Mouse (Mus musculus) embryo, embryonic 9.5 days (tissue): ENCODE results near the gene Ccdc88c.
"Not testable (repeated sequence)": the region's sequence is repeated elsewhere in the genome, so short reads cannot be mapped to it uniquely, and the experiment has no call there.

Source experiments
- DNase-seq: peaks from one replicate; pipeline ENCODE4 v3.0.0-alpha.2; 2017; ENCODE audit errors: extremely low spot score

Gene Ccdc88c

GRCm38 (mm10) chr12:101017971-101018371 lies 10.9 kb downstream of the Ccdc88c start:
- DNase-seq: no peak

- no peak for DNase-seq
Observed at GRCm38 (mm10) chr12:101016412-101016928, 12.4 kb downstream of the Ccdc88c start.

DNA sequence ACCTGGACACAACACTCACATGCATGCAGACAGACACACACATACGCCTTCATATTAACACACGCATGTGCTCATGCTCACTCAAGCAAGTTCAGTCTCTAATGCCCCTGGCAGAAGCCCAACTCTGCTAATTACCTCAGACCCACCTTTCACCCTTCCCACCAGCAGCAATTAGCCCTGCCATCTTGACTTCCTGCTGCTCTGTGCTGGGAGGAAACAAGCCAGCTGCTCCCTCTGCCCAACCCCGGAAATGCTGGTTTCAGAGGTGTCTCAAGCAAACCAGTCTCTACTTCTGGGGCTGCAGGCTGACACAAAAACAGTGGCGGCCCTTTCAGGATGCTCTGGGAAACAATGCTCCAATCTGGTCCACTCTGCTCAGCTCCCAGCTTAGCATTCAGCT lies 12.9 kb downstream of the Ccdc88c start:
- DNase-seq: no peak

GRCm38 (mm10) chr12:101015165-101015560 lies 13.7 kb downstream of the Ccdc88c start:
- no peak for DNase-seq

DNA sequence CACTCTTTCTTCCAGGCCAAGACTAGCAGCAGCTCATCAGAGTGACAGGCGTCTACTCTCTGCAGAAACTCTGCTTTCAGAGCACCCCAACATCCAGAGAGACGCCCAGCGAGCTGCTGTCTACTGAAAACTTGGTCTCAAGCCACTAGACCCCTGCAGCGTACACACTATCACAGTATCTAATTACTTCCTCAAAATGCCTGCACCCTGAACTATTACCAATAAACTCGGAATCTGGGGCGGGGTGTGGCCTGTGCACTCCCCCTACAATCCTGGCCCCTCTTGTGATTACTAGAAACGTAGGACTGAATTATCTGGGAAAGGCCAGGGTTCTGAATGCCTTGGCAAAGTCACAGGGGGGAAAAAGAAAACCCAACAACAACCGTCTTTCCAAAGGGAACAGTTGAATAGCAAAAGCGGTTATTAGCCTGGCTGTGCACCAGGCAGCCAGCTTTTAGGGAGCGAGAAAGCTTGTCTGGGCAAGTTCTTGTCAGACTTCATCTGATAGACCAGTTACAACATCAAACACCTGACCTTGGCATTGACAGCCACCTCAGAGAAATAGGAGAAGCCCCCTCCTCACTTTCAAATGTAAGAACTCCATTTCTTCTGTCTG lies 14.2 kb downstream of the Ccdc88c start:
- DNase-seq: no peak

DNA sequence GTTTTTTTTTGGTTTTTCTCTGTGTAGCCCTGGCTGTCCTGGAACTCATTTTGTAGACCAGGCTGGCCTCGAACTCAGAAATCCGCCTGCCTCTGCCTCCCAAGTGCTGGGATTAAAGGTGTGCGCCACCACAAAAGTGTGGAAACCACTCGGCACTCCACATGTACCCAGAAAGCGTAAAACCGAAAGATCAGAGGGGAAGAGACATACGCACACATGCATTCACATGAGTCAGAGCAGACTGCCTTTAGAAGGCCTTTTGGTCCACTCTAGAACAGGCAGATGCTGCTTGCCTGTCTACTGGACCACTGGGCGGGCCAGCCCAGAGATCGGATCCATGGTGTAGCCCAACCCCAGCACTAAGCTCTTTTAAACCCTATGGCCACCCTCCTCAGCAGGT lies 15.2 kb downstream of the Ccdc88c start:
- DNase-seq: not testable (repeated sequence)

DNA sequence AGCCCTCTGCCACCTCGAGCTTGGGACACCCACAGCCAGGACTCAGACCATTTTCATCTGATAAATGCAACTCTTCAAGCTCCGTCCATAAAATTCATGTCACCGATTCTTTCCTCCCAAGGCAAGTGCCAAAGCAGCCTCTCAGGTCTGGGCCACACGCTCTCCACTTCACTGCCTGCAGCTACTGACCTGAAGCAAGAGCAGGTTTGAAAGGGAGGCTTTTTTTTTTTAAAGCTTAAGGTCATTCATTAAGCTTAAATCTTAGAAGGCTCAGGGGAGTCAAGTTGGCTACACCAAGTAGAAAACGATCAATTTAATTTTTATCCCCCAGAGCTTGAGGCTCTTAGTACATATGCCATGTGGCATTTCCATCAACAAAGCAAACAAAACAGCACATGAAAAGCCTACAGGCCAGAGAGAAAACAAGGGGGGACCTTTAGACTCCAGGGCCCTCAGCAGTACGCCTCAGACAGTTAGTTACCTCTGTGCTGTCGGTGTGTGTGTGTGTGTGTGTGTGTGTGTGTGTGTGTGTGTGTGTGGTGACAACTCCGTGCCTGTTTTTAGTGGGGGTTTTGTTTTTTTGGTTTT lies 15.7 kb downstream of the Ccdc88c start:
- DNase-seq: no peak

DNA sequence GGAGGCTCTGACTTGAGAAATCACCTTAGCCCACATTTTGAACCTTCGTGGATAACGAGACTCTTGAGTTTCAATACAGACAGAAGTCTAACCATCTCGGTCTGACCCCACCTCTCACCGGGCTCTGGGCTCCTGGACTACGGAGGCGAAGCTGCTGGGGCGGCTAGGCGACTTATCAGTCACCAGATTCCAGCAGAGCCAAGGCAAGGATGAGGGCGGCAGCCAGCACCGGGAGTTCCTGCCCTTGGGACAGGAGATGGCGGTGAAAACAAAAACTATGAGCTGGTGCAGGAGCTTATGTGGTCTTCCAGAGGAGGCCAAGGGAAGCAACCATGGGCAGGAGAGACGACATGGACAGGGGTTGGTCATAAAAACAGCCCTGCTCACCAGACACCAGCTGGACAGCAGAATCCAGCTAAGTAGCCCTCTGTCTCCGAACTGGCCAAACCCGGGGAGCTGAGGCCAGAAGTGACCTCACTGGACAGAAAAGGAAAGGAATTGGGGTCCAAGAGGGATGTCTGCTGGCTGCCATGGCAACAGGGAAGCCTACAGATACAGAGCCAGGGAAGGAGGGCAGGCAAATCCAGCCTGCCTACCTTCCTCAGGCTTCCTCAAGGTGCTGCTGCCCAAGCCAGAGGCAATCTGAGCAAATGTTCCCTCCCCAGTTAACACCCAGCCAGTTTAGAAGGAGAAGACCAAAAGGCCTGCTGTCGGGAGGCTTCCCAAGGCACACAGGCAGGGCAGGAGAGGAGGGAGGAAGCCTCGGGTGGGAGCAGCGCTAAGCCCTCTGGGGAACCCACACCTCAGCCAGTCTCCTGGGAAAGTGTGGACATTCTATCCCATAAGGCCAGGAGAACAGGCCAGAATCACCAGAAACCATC lies 16.4 kb downstream of the Ccdc88c start:
- no peak for DNase-seq

DNA sequence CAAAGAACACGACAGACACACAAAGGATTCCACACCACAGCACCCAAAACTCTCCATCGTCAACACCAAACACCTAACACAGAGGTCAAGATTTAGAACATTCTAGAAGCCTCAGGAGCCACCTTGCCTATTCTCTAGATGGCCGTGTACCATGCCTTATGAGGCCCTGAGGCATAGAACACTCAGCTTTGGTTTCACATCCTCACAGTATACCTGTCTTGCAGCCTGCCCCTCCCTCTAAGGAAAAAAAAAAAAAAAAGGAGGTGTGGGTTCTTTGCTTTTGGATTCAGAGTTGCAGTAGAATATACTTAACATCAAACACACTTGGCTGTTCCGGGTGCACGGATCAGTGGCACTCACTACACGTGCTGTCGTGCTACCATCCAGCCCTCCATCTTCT lies 17.8 kb downstream of the Ccdc88c start:
- no peak for DNase-seq

DNA sequence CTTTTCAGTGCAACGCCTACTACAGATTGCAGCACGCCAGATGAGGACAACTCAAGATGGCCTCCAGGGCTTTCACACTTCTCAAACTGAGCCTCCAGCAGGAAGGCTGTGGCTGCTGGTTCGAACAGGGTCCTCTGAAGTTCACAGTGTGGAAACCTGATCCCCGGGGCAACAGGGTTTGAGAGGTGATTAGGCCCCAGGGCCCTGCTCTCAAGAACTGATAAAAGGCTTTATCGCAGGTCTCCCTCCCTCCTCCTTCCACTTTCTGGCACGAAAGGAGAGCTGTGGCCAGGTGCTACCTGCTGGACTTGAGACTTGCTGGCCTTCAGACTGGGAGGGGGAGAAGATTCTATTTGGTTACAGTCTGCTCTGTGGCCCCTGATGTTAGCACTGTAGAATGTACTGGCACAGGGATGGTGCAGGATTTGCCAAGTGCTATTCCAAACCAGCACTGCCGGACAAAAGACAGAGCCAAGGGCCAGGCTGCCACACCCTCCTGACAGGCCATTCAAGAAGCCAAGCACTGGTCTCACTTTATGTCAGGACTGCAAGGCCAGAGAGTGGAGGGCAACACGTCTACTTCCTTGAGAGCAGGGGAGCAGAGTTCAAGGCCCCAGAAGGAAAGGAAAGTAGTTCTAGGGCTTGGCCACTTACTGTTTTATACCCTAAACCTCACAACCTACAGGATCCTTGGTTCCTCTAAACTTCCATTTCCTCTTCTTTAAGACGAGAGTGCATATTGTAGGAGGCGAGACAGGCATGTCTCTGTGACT lies 18.5 kb downstream of the Ccdc88c start:
- no peak for DNase-seq

DNA sequence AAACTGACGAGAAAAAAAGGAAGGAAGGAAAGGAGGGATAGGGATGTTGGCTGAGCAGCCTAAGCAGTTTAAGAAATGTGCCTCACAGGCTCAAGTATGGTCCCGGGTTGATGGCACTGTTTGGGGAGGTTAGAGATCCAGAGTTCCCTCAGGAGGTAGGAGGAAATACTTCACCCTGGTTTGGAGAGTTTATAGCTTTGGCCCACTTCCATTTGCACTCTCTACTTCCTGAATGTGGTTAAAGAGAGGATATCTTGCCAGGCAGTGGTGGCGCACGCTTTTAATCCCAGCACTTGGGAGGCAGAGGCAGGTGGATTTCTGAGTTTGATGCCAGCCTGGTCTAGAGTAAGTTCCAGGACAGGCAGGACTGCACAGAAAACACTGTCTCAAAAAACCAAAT lies 19.6 kb downstream of the Ccdc88c start:
- no peak for DNase-seq

DNA sequence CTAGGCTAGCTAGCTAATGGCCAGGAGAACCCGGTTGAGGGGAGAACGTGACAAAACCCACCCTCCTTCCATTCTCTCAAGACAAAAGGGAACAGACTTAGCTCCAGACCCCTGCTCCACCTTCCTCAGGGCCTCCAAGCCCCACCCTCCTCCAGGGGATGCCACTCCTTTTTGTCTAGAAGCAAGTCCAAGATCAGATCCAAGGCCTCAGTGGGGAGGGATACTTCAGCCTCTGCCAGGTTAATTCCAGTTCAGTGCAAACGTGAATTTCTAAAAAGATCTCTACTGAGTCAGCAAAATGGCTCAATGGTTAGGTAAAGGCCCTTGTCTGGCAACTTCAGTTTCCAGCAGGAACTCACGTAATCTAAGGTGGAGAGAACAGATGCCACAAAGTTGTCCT lies 20.2 kb downstream of the Ccdc88c start:
- no peak for DNase-seq

DNA sequence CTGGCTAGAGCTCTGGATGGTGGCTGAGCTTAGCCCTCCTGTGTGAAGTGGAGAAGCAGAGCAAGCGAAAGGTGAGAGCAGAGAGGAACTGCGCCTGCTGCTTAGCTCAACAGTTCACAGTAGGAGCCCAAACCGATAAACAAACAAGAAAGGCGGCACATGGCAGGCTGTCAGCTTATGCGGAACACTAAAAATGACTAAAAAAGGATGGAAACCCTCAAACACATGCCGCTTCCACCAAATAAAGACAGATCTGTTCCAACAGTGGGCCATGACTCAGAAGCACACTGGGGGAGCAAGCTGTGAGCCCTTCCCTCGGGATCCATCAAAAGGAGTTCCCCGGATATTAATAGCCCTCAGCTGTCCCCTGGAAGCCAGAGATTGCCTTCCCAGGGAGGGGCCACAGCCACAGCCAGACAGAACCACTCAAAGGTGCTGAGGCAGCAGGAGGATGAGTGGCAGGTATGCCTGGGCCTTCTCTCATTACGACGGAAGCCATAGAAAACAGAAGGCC lies 20.8 kb downstream of the Ccdc88c start:
- no peak for DNase-seq

GRCm38 (mm10) chr12:101007427-101007826 lies 21.4 kb downstream of the Ccdc88c start:
- DNase-seq: no peak

GRCm38 (mm10) chr12:101005665-101006420 lies 23.0 kb downstream of the Ccdc88c start:
- no peak for DNase-seq

DNA sequence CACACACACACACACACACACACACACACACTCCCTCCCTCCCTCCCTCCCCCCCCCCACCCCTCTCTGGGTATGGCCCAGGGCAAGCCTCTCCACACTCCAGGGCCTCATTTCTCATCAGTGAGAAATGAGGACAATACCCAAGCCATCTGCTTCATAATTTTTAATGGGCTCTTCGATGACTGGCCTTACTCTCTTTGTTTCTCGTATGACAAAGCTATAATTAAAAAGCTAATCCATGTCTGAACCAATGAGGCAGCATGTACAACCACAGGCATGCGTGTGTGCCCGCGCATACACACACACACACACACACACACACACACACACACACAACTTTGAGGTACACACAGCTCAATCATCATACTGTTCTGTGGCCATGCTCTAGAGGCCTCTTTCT lies 23.9 kb downstream of the Ccdc88c start:
- no peak for DNase-seq

DNA sequence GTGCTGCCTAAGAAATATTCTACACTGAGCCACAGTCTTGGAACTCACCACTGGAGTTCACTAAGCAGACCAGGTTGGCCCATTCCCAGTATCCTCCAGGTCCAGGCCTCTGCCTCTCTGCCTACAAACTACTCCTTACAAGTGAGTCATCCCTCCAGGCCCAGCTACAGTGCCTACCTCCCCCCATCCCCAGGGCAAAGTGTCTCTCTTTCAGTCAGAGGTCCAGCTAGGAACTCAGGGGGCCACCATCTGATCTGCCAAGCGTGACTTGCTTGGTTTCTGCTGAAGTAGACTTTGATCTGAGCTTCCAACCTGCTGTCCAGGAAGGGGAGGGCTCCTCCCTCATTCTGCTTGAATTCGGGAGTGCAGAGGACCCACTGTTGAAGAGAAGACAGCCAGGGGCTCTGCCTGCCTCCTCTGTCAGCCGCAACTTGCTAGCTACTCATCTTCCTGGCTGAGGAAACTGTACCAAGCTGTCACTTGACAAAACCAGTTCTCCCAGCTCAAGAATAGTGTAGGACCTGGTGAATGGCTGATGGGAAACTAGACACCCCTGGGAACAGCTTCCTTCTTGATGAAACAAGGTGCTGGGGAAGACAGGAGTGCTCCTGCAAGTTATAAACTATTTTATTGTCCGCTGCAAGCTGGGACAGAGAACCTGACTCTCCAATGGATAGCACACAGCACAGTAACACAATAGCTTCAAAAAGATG lies 25.9 kb downstream of the Ccdc88c start:
- no peak for DNase-seq

DNA sequence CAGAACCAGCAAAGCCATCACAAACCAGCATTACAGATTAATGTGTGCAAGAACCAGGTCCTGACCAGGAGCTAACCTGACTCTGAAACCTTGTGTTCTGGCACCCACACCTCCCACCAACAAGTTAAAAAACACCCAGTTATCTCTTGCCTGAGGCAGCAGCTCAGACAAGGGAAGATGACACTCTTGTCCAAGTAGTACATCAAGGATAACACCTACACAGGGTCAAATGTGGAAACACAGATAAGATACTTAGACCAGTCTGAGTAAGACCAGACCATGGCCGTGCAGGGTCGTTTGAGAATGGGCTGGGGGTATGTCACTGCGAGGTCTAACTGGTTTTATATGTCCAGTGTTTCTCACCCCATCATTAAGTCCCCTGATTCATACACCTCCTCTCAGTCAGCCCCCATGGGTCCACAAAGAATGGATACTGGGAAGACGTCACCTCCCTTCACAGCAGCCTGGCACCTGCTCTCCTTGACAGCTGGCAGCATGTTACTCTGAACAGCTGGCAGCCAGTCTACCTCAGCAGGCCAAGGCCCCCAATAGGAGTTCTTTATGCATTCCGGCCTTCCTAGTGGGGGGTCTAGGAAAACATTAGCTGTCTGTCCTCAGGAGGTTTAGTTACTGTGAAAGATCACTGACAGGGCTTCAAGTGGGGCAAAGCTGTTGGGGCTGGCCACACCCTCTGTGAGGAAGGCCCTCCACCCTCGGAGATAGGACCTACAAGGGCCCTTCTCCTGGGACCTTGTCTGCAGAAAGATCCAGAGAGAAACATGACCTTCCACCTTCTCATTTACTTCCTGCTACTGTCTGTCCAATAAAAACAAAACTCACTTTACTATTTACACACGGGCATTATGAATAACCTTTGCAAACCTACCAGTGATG lies 29.5 kb downstream of the Ccdc88c start:
- no peak for DNase-seq

GRCm38 (mm10) chr12:100998564-100998962 lies 30.3 kb downstream of the Ccdc88c start:
- DNase-seq: no peak
